Mouse (Mus musculus) mouse trophoblast stem cell (cell line): ENCODE data around the gene Olfr1458.

Source experiments
- in situ Hi-C, 2 experiments: fragments of 300-500 bp; cut with MseI, MboI; formaldehyde crosslinking; loops; 2 replicates in 1 of 2; 3 replicates in 1 of 2; pipeline ENCODE4 v1.15.1; 2025

The Olfr1458 gene

DNA sequence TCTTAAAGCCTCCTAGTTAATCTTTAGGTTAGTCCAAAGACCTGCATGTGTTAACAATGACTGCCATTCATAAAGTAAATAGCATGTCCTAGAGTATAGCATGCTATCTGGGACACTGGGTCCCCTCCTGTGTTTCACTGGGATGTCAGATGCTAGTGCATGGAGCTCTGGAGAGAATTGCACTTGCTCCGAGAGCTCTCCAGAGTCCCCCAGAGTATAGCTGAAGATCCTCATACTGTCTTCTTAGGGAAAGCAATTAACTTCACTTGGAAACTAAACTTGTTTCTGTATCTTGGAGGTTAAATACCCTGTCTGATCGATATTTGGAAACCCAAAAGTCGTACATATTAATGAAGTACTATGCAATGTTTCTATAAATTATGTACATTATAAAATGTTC, at the start of gene Olfr1458:
TSS of gene Olfr1458 (minus strand) at position 101 of the 400 bp plus-strand sequence.
- in situ Hi-C loops = no loop called here

- in situ Hi-C loops = no loop called here
Observed at GRCm38 (mm10) chr19:13149449-13149848, 42.9 kb upstream of the Olfr1458 start, which contains the start of gene Olfr1459. Gene Olfr1459, minus strand, starts transcription at chr19:13149549.

DNA sequence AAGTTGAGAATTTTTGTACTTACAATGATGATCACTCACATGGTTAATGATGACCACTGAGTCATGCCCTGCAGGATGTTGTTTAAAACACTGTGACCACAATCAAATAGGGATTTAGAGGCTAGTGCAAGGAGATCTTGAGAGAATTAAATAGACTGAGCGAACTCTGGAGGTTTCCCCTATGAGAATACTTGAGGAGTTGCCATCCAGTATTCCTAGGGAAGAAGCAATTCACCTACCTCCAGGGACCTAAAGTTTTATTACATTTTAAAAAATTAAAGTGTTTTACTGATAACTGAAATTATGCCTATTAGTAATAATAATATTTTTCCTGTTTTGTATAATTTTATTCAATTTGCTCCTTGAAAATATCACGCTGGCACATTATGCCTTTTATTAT, 8.8 kb downstream of the Olfr1458 start, which contains the start of gene Olfr1457:
TSS of gene Olfr1457 (minus strand) at position 101 of the 400 bp plus-strand sequence.
- in situ Hi-C loops = no loop called here

DNA sequence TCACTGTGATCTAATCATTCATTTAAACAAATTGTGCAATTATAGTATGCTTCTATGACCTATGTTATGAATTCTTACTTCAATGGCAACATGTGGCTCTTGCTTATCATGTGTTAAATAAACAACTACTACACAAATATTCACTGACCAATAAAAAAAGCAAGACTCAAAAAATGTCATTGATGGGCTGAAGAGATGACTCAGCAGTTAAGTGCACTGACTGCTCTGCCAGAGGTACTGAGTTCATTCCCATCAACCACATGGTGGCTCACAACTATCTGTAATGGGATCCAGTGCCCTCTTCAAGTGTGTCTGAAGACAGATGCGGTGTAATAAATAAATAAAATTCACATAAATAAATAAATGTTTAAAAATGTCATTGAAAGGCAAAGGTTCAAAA, 12.7 kb downstream of the Olfr1458 start:
- in situ Hi-C loops = no loop called here

DNA sequence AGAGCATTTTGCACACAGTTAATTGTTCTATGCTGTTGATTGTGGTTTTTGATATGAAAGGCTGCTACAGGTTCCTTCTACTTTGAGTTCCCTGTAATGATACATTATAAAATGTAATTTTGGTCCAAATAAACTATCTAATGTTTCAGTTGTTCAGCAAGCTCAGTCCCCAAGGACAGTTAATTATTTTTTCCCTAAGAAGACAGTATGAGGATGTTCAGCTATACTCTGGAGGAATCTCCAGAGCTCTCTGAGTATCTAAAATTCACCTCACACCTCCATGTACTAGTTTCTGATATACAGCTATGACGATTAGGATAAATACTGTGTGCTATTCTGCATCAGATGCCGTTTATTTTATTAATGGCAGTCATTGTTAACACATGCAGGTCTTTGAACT, 46.3 kb downstream of the Olfr1458 start, which contains the start of gene Olfr1454:
TSS of gene Olfr1454 (plus strand) at position 301 of the 400 bp plus-strand sequence.
- in situ Hi-C loops = no loop called here
